Mouse (Mus musculus) midbrain, embryonic 15.5 days (tissue): ENCODE data around the gene Snrpg. TPM values are rescaled to one million over a fixed set of nuclear protein-coding genes. Genes with fewer than 3 reads are reported as not detected.
A peak's percentile ranks its signal among the peaks of the same experiment; 100 is the strongest.

Experiments used
- ATAC-seq: fragments of 200-750 bp; cut with Nextera tagmentation; replicated peaks from 2 replicates; pipeline ENCODE4 v1.8.0; 2017; ENCODE audit warnings: moderate TSS enrichment
- H3K27ac ChIP-seq: fragments of 300-500 bp; sonication (generic); 2 replicates; pipeline ENCODE4 v1.5.1; 2015; ENCODE audit warnings: mild to moderate bottlenecking, inconsistent platforms
- H3K27me3 ChIP-seq: fragments of 300-500 bp; sonication (generic); replicated peaks from 2 replicates; pipeline ENCODE4 v1.6.1; 2015; ENCODE audit warnings: inconsistent platforms
- H3K36me3 ChIP-seq: fragments of 300-500 bp; sonication (generic); replicated peaks from 2 replicates; pipeline ENCODE4 v1.6.1; 2015; ENCODE audit warnings: inconsistent platforms
- H3K4me1 ChIP-seq: fragments of 300-500 bp; sonication (generic); 2 replicates; pipeline ENCODE4 v1.6.1; 2015; ENCODE audit warnings: inconsistent platforms
- H3K4me2 ChIP-seq: fragments of 300-500 bp; sonication (generic); 2 replicates; pipeline ENCODE4 v1.6.1; 2015; ENCODE audit warnings: inconsistent platforms, mild to moderate bottlenecking, moderate library complexity
- H3K4me3 ChIP-seq: fragments of 300-500 bp; sonication (generic); 2 replicates; pipeline ENCODE4 v1.5.1; 2015; ENCODE audit warnings: mild to moderate bottlenecking, inconsistent platforms
- H3K9ac ChIP-seq: fragments of 300-500 bp; sonication (generic); 2 replicates; pipeline ENCODE4 v1.6.1; 2015; ENCODE audit warnings: mild to moderate bottlenecking, inconsistent platforms
- H3K9me3 ChIP-seq: fragments of 300-500 bp; sonication (generic); 2 replicates; pipeline ENCODE4 v1.6.1; 2016; ENCODE audit warnings: inconsistent platforms
- WGBS: fragments of 180-500 bp; shearing (Covaris S2); methylation state at CpG from one replicate; pipeline ENCODE4 v1.1.7; 2015; ENCODE audit warnings: mixed read lengths; 5-methylcytosine and 5-hydroxymethylcytosine counted together
- polyA plus RNA-seq: library from polyadenylated mRNA; unstranded; fragments of >200 nt; fragmentation: Nextera tagmentation; extraction: Ambion mirVana; gene quantifications from 2 replicates; pipeline ENCODE4 v1.2.1, GENCODE M21; 2015

Snrpg gene
- polyA plus RNA-seq, 1 experiment from 2014 or later, result 377 TPM

- Histone ChIP-seq H3K36me3 (no peaks in the 10 kb centered on the region), H3K9me3 (no peaks in the 10 kb centered on the region), H3K27me3 (no peaks in the 10 kb centered on the region), H3K4me3 (no peak overlapping the region), H3K4me2 (no peak overlapping the region), H3K9ac (no peak overlapping the region), H3K27ac (no peak overlapping the region), H3K4me1 (no peaks in the 10 kb centered on the region)
- WGBS, result 49% methylated on average over 7 of the region's 7 CpGs
- ATAC-seq, result no peak
Measured at GRCm38 (mm10) chr6:86349257-86349656, 21.8 kb upstream of the Snrpg start.

- H3K4me3 ChIP-seq, result no peak overlapping the region
- H3K9me3 ChIP-seq, result no peaks in the 10 kb centered on the region
- 53% methylated on average over 3 of the region's 3 CpGs for WGBS
- no peak overlapping the region for H3K27ac ChIP-seq
- no peak for ATAC-seq
- H3K27me3 ChIP-seq, result no peaks in the 10 kb centered on the region
- H3K36me3 ChIP-seq, result no peaks in the 10 kb centered on the region
- no peak overlapping the region for H3K9ac ChIP-seq
- no peak overlapping the region for H3K4me2 ChIP-seq
- no peaks in the 10 kb centered on the region for H3K4me1 ChIP-seq
Measured at GRCm38 (mm10) chr6:86354948-86355347, 16.2 kb upstream of the Snrpg start.

- H3K27ac ChIP-seq, result no peak overlapping the region
- no peak overlapping the region for H3K9ac ChIP-seq
- no peak overlapping the region for H3K4me2 ChIP-seq
- no peak for ATAC-seq
- 82% methylated on average over 9 of the region's 9 CpGs for WGBS
- H3K4me3 ChIP-seq, result no peak overlapping the region
- no peaks in the 10 kb centered on the region for H3K4me1 ChIP-seq
- no peaks in the 10 kb centered on the region for H3K9me3 ChIP-seq
- H3K27me3 ChIP-seq, result no peaks in the 10 kb centered on the region
- no peaks in the 10 kb centered on the region for H3K36me3 ChIP-seq
Measured at GRCm38 (mm10) chr6:86356956-86357355, 14.1 kb upstream of the Snrpg start.

GRCm38 (mm10) chr6:86360691-86361090 lies 10.4 kb upstream of the Snrpg start:
- whole genome bisulfite sequencing, result 62% methylated on average over 7 of the region's 7 CpGs
- Histone ChIP-seq H3K9me3 (no peaks in the 10 kb centered on the region), H3K36me3 (no peaks in the 10 kb centered on the region), H3K4me3 (no peak overlapping the region), H3K27me3 (no peaks in the 10 kb centered on the region), H3K9ac (no peak overlapping the region), H3K4me2 (no peak overlapping the region), H3K27ac (no peak overlapping the region), H3K4me1 (peaks cover 5% of the 10 kb centered on the region; the same call in 1 of the 2 replicates)
- no peak for ATAC-seq

- Histone ChIP-seq H3K9me3 (no peaks in the 10 kb centered on the region), H3K36me3 (no peaks in the 10 kb centered on the region), H3K27me3 (no peaks in the 10 kb centered on the region), H3K4me2 (no peak overlapping the region), H3K9ac (no peak overlapping the region), H3K4me3 (no peak overlapping the region), H3K27ac (no peak overlapping the region), H3K4me1 (peaks cover 11% of the 10 kb centered on the region)
- WGBS, result 90% methylated on average over 7 of the region's 7 CpGs
- ATAC-seq, result no peak
Measured at GRCm38 (mm10) chr6:86361373-86361772, 9.7 kb upstream of the Snrpg start.

GRCm38 (mm10) chr6:86364442-86365141 lies 6.5 kb upstream of the Snrpg start:
- ATAC-seq, result peak; percentile 65

GRCm38 (mm10) chr6:86365371-86366124 lies 5.6 kb upstream of the Snrpg start, which contains the start of gene Fam136a:
Gene Fam136a, plus strand, starts transcription at chr6:86365646.
- Histone ChIP-seq H3K9me3 (no peaks in the 10 kb centered on the region), H3K36me3 (0 out of 2 replicates have a peak, but pooled peaks cover 2% of the 10 kb centered on the region), H3K4me3 (peak within 1 kb of the TSS; percentile 81), H3K27ac (peak within 1 kb of the TSS; percentile 89), H3K4me2 (peak within 1 kb of the TSS; percentile 78), H3K4me1 (peaks cover 23% of the 10 kb centered on the region), H3K9ac (peak within 1 kb of the TSS; percentile 79), H3K27me3 (no peaks in the 10 kb centered on the region)
- peak; percentile 93 for ATAC-seq
- 1% methylated on average over 73 of the region's 76 CpGs for WGBS

More at GRCm38 (mm10) chr6:86364442-86365141, 6.5 kb upstream of the Snrpg start:
- H3K9ac ChIP-seq, result peak overlapping the region; percentile 79
- 1% methylated on average over 17 of the region's 17 CpGs for WGBS
- no peaks in the 10 kb centered on the region for H3K27me3 ChIP-seq
- H3K4me3 ChIP-seq, result peak overlapping the region; percentile 81
- H3K36me3 ChIP-seq, result 0 out of 2 replicates have a peak, but pooled peaks cover 2% of the 10 kb centered on the region
- peaks cover 19% of the 10 kb centered on the region for H3K4me1 ChIP-seq
- peak overlapping the region; percentile 78 for H3K4me2 ChIP-seq
- no peaks in the 10 kb centered on the region for H3K9me3 ChIP-seq
- H3K27ac ChIP-seq, result peak overlapping the region; percentile 89

GRCm38 (mm10) chr6:86366125-86366852 lies 4.8 kb upstream of the Snrpg start:
- H3K36me3 ChIP-seq, result 0 out of 2 replicates have a peak, but pooled peaks cover 2% of the 10 kb centered on the region
- H3K9me3 ChIP-seq, result no peaks in the 10 kb centered on the region
- peak overlapping the region; percentile 89 for H3K27ac ChIP-seq
- 37% methylated on average over 25 of the region's 25 CpGs for WGBS
- ATAC-seq, result peak; percentile 12; the same call in 1 of the 2 replicates
- H3K4me3 ChIP-seq, result peak overlapping the region; percentile 81
- H3K4me2 ChIP-seq, result peak overlapping the region; percentile 78
- H3K27me3 ChIP-seq, result no peaks in the 10 kb centered on the region
- peak overlapping the region; percentile 79 for H3K9ac ChIP-seq
- H3K4me1 ChIP-seq, result peaks cover 27% of the 10 kb centered on the region

GRCm38 (mm10) chr6:86366853-86367249 lies 4.3 kb upstream of the Snrpg start:
- Histone ChIP-seq H3K4me3 (peak overlapping the region; percentile 81), H3K9ac (no peak overlapping the region), H3K9me3 (no peaks in the 10 kb centered on the region), H3K36me3 (0 out of 2 replicates have a peak, but pooled peaks cover 2% of the 10 kb centered on the region), H3K4me2 (peak overlapping the region; percentile 78), H3K27me3 (no peaks in the 10 kb centered on the region), H3K27ac (peak overlapping the region; percentile 89), H3K4me1 (peaks cover 27% of the 10 kb centered on the region)
- no peak for ATAC-seq
- WGBS, result 64% methylated on average over 2 of the region's 2 CpGs

- no peak for ATAC-seq
- 94% methylated on average over 5 of the region's 5 CpGs for WGBS
Measured at GRCm38 (mm10) chr6:86368479-86368878, 2.6 kb upstream of the Snrpg start.

GRCm38 (mm10) chr6:86370093-86370713 lies 901 bp upstream of the Snrpg start:
- peak overlapping the region; percentile 94; the same call in 1 of the 2 replicates for H3K4me3 ChIP-seq
- H3K27ac ChIP-seq, result peak overlapping the region; percentile 95
- 60% methylated on average over 3 of the region's 3 CpGs for WGBS

More at GRCm38 (mm10) chr6:86368479-86368878, 2.6 kb upstream of the Snrpg start:
- 0 out of 2 replicates have a peak, but pooled peaks cover 2% of the 10 kb centered on the region for H3K36me3 ChIP-seq
- no peak overlapping the region for H3K4me2 ChIP-seq
- H3K9me3 ChIP-seq, result no peaks in the 10 kb centered on the region
- H3K9ac ChIP-seq, result no peak overlapping the region
- H3K4me3 ChIP-seq, result no peak overlapping the region
- peaks cover 42% of the 10 kb centered on the region for H3K4me1 ChIP-seq
- no peak overlapping the region for H3K27ac ChIP-seq
- H3K27me3 ChIP-seq, result no peaks in the 10 kb centered on the region

More at GRCm38 (mm10) chr6:86370093-86370713, 901 bp upstream of the Snrpg start:
- Histone ChIP-seq H3K36me3 (0 out of 2 replicates have a peak, but pooled peaks cover 2% of the 10 kb centered on the region), H3K4me2 (peak overlapping the region; percentile 77), H3K9me3 (no peaks in the 10 kb centered on the region), H3K9ac (peak overlapping the region; percentile 91; the same call in 1 of the 2 replicates), H3K4me1 (peaks cover 39% of the 10 kb centered on the region), H3K27me3 (no peaks in the 10 kb centered on the region)
- no peak for ATAC-seq
